Mouse (Mus musculus) limb, embryonic 13.5 days (tissue): ENCODE data around the gene Lcmt1. TPM values are rescaled to one million over a fixed set of nuclear protein-coding genes. Genes with fewer than 3 reads are reported as not detected.

ENCODE experiments used
- ATAC-seq: fragments of 200-750 bp; cut with Nextera tagmentation; 2 replicates; pipeline ENCODE4 v1.8.0; 2017; ENCODE audit warnings: low read depth, moderate number of reproducible peaks, moderate TSS enrichment; ENCODE audit not compliant: low FRiP score
- H3K27ac ChIP-seq: fragments of 300-500 bp; sonication (generic); 2 replicates; pipeline ENCODE4 v1.5.1; 2015; ENCODE audit warnings: inconsistent platforms, mild to moderate bottlenecking, moderate library complexity
- H3K27me3 ChIP-seq: fragments of 300-500 bp; sonication (generic); 2 replicates; pipeline ENCODE4 v1.6.1; 2015; ENCODE audit warnings: mild to moderate bottlenecking, inconsistent platforms
- H3K36me3 ChIP-seq: fragments of 300-500 bp; sonication (generic); 2 replicates; pipeline ENCODE4 v1.6.1; 2015; ENCODE audit warnings: inconsistent platforms, mild to moderate bottlenecking, moderate library complexity
- H3K4me1 ChIP-seq: fragments of 300-500 bp; sonication (generic); 2 replicates; pipeline ENCODE4 v1.6.1; 2015; ENCODE audit warnings: inconsistent platforms
- H3K4me2 ChIP-seq: fragments of 300-500 bp; sonication (generic); replicated peaks from 2 replicates; pipeline ENCODE4 v1.6.1; 2015; ENCODE audit warnings: inconsistent platforms, mild to moderate bottlenecking, moderate library complexity
- H3K4me3 ChIP-seq: fragments of 300-500 bp; sonication (generic); 2 replicates; pipeline ENCODE4 v1.5.1; 2015; ENCODE audit warnings: moderate library complexity, mild to moderate bottlenecking, inconsistent platforms
- H3K9ac ChIP-seq: fragments of 300-500 bp; sonication (generic); 2 replicates; pipeline ENCODE4 v1.6.1; 2015; ENCODE audit warnings: mild to moderate bottlenecking, inconsistent platforms
- H3K9me3 ChIP-seq: fragments of 300-500 bp; sonication (generic); 2 replicates; pipeline ENCODE4 v1.6.1; 2016; ENCODE audit warnings: inconsistent platforms
- WGBS: fragments of 180-500 bp; shearing (Covaris S2); methylation state at CpG from one replicate; pipeline ENCODE4 v1.1.7; 2015; 5-methylcytosine and 5-hydroxymethylcytosine counted together
- polyA plus RNA-seq: library from polyadenylated mRNA; unstranded; fragments of >200 nt; fragmentation: Nextera tagmentation; extraction: Ambion mirVana; gene quantifications from 2 replicates; pipeline ENCODE4 v1.2.1, GENCODE M21; 2015

Lcmt1 gene
- polyA plus RNA-seq, 1 experiment from 2014 or later: 46.4 TPM

GRCm38 (mm10) chr7:123410502-123410901 is 40.9 kb downstream of the Lcmt1 start:
- H3K4me3 ChIP-seq: no peak overlapping the region
- WGBS: 91% methylated on average over 7 of the region's 7 CpGs
- H3K9ac ChIP-seq: no peak overlapping the region
- no peak for ATAC-seq
- peaks cover 44% of the 10 kb centered on the region for H3K36me3 ChIP-seq
- no peak overlapping the region for H3K4me2 ChIP-seq
- no peaks in the 10 kb centered on the region for H3K27me3 ChIP-seq
- H3K9me3 ChIP-seq: no peaks in the 10 kb centered on the region
- H3K27ac ChIP-seq: no peak overlapping the region
- H3K4me1 ChIP-seq: no peaks in the 10 kb centered on the region

- no peaks in the 10 kb centered on the region for H3K9me3 ChIP-seq
- no peaks in the 10 kb centered on the region for H3K27me3 ChIP-seq
- H3K4me1 ChIP-seq: no peaks in the 10 kb centered on the region
- 86% methylated on average over 1 of the region's 1 CpGs for WGBS
- H3K4me3 ChIP-seq: no peak overlapping the region
- no peak overlapping the region for H3K27ac ChIP-seq
- peaks cover 38% of the 10 kb centered on the region for H3K36me3 ChIP-seq
- no peak for ATAC-seq
- no peak overlapping the region for H3K4me2 ChIP-seq
- H3K9ac ChIP-seq: no peak overlapping the region
These were observed 41.5 kb downstream of the Lcmt1 start for GRCm38 (mm10) chr7:123411109-123411508.

GRCm38 (mm10) chr7:123412143-123412542 is 42.6 kb downstream of the Lcmt1 start:
- Histone ChIP-seq H3K4me1 (no peaks in the 10 kb centered on the region), H3K9me3 (no peaks in the 10 kb centered on the region), H3K9ac (no peak overlapping the region), H3K4me2 (no peak overlapping the region), H3K27me3 (no peaks in the 10 kb centered on the region), H3K27ac (no peak overlapping the region), H3K36me3 (peaks cover 37% of the 10 kb centered on the region), H3K4me3 (no peak overlapping the region)
- ATAC-seq: no peak
- WGBS: 79% methylated on average over 3 of the region's 3 CpGs

GRCm38 (mm10) chr7:123416803-123417202 is 47.2 kb downstream of the Lcmt1 start:
- Histone ChIP-seq H3K27ac (no peak overlapping the region), H3K36me3 (peaks cover 58% of the 10 kb centered on the region)
- WGBS: 82% methylated on average over 4 of the region's 4 CpGs

GRCm38 (mm10) chr7:123417661-123418060 is 48.1 kb downstream of the Lcmt1 start:
- WGBS: 91% methylated on average over 3 of the region's 3 CpGs
- Histone ChIP-seq H3K27ac (no peak overlapping the region), H3K4me2 (no peak overlapping the region), H3K9me3 (no peaks in the 10 kb centered on the region), H3K36me3 (peaks cover 61% of the 10 kb centered on the region), H3K4me1 (no peaks in the 10 kb centered on the region), H3K27me3 (no peaks in the 10 kb centered on the region), H3K9ac (no peak overlapping the region), H3K4me3 (no peak overlapping the region)
- no peak for ATAC-seq

More at GRCm38 (mm10) chr7:123416803-123417202, 47.2 kb downstream of the Lcmt1 start:
- H3K4me3 ChIP-seq: no peak overlapping the region
- no peaks in the 10 kb centered on the region for H3K9me3 ChIP-seq
- H3K4me2 ChIP-seq: no peak overlapping the region
- no peaks in the 10 kb centered on the region for H3K4me1 ChIP-seq
- no peak for ATAC-seq
- no peaks in the 10 kb centered on the region for H3K27me3 ChIP-seq
- H3K9ac ChIP-seq: no peak overlapping the region

GRCm38 (mm10) chr7:123419984-123420383 is 50.4 kb downstream of the Lcmt1 start:
- no peak for ATAC-seq
- H3K4me1 ChIP-seq: no peaks in the 10 kb centered on the region
- 97% methylated on average over 4 of the region's 4 CpGs for WGBS
- no peak overlapping the region for H3K9ac ChIP-seq
- H3K27me3 ChIP-seq: no peaks in the 10 kb centered on the region
- no peak overlapping the region for H3K4me2 ChIP-seq
- no peak overlapping the region for H3K27ac ChIP-seq
- no peaks in the 10 kb centered on the region for H3K9me3 ChIP-seq
- no peak overlapping the region for H3K4me3 ChIP-seq
- peaks cover 68% of the 10 kb centered on the region for H3K36me3 ChIP-seq

- Histone ChIP-seq H3K9me3 (no peaks in the 10 kb centered on the region), H3K27me3 (no peaks in the 10 kb centered on the region), H3K36me3 (peaks cover 76% of the 10 kb centered on the region), H3K27ac (no peak overlapping the region), H3K4me2 (no peak overlapping the region), H3K9ac (no peak overlapping the region), H3K4me3 (no peak overlapping the region), H3K4me1 (no peaks in the 10 kb centered on the region)
- 79% methylated on average over 3 of the region's 3 CpGs for WGBS
- no peak for ATAC-seq
These were observed 52.4 kb downstream of the Lcmt1 start for GRCm38 (mm10) chr7:123421958-123422357.

- H3K36me3 ChIP-seq: peaks cover 70% of the 10 kb centered on the region
- H3K4me3 ChIP-seq: no peak overlapping the region
- H3K9ac ChIP-seq: no peak overlapping the region
- H3K27me3 ChIP-seq: no peaks in the 10 kb centered on the region
- ATAC-seq: no peak
- no peaks in the 10 kb centered on the region for H3K9me3 ChIP-seq
- H3K27ac ChIP-seq: no peak overlapping the region
- H3K4me2 ChIP-seq: no peak overlapping the region
- H3K4me1 ChIP-seq: no peaks in the 10 kb centered on the region
- WGBS: 92% methylated on average over 6 of the region's 6 CpGs
These were observed 54.7 kb downstream of the Lcmt1 start for GRCm38 (mm10) chr7:123424281-123424680.

- no peak for ATAC-seq
- Histone ChIP-seq H3K36me3 (peaks cover 69% of the 10 kb centered on the region), H3K9me3 (no peaks in the 10 kb centered on the region), H3K4me2 (no peak overlapping the region), H3K4me3 (no peak overlapping the region), H3K9ac (no peak overlapping the region), H3K4me1 (no peaks in the 10 kb centered on the region), H3K27me3 (no peaks in the 10 kb centered on the region), H3K27ac (no peak overlapping the region)
- WGBS: 90% methylated on average over 6 of the region's 6 CpGs
These were observed 55.7 kb downstream of the Lcmt1 start for GRCm38 (mm10) chr7:123425134-123425757.

- Histone ChIP-seq H3K27ac (no peak overlapping the region), H3K36me3 (peaks cover 53% of the 10 kb centered on the region), H3K4me1 (no peaks in the 10 kb centered on the region), H3K4me2 (no peak overlapping the region), H3K9me3 (no peaks in the 10 kb centered on the region), H3K27me3 (no peaks in the 10 kb centered on the region), H3K4me3 (no peak overlapping the region), H3K9ac (no peak overlapping the region)
- ATAC-seq: no peak
- WGBS: 83% methylated on average over 8 of the region's 8 CpGs
These were observed 60.2 kb downstream of the Lcmt1 start for GRCm38 (mm10) chr7:123429624-123430410.

GRCm38 (mm10) chr7:123430411-123430705 is 60.8 kb downstream of the Lcmt1 start:
- no peaks in the 10 kb centered on the region for H3K27me3 ChIP-seq
- H3K4me3 ChIP-seq: no peak overlapping the region
- H3K27ac ChIP-seq: no peak overlapping the region
- H3K4me1 ChIP-seq: no peaks in the 10 kb centered on the region
- ATAC-seq: no peak
- H3K4me2 ChIP-seq: no peak overlapping the region
- no peak overlapping the region for H3K9ac ChIP-seq
- peaks cover 49% of the 10 kb centered on the region for H3K36me3 ChIP-seq
- 73% methylated on average over 4 of the region's 4 CpGs for WGBS
- no peaks in the 10 kb centered on the region for H3K9me3 ChIP-seq

- Histone ChIP-seq H3K4me3 (no peak overlapping the region), H3K36me3 (peaks cover 43% of the 10 kb centered on the region), H3K4me1 (no peaks in the 10 kb centered on the region), H3K4me2 (no peak overlapping the region), H3K27me3 (no peaks in the 10 kb centered on the region), H3K9ac (no peak overlapping the region), H3K9me3 (no peaks in the 10 kb centered on the region), H3K27ac (no peak overlapping the region)
- ATAC-seq: no peak
- WGBS: 76% methylated on average over 4 of the region's 4 CpGs
These were observed 61.6 kb downstream of the Lcmt1 start for GRCm38 (mm10) chr7:123431206-123431605.

GRCm38 (mm10) chr7:123442079-123442478 is 72.5 kb downstream of the Lcmt1 start:
- Histone ChIP-seq H3K4me2 (no peak overlapping the region), H3K36me3 (no peaks in the 10 kb centered on the region), H3K27ac (no peak overlapping the region), H3K27me3 (no peaks in the 10 kb centered on the region), H3K9ac (no peak overlapping the region), H3K4me1 (no peaks in the 10 kb centered on the region), H3K9me3 (no peaks in the 10 kb centered on the region), H3K4me3 (no peak overlapping the region)
- ATAC-seq: no peak
- 85% methylated on average over 1 of the region's 1 CpGs for WGBS
